Mouse (Mus musculus) thymus, adult 2 months (tissue): ENCODE results near the gene Grxcr1.

Source experiments
- CTCF ChIP-seq: fragments of 200-500 bp; IDR thresholded peaks from 2 replicates; pipeline ENCODE4 v1.5.1; 2012; ENCODE audit warnings: mild to moderate bottlenecking, control low read depth, low read length, moderate library complexity, borderline replicate concordance; ENCODE audit not compliant: control insufficient read depth, poor library complexity, insufficient read depth; ENCODE audit errors: extremely low read depth
- POLR2A ChIP-seq: fragments of 200-500 bp; IDR thresholded peaks from 2 replicates; pipeline ENCODE4 v1.6.1; 2012; ENCODE audit warnings: mild to moderate bottlenecking, low read length, control low read depth, moderate library complexity; ENCODE audit not compliant: control insufficient read depth, poor library complexity, insufficient read depth; ENCODE audit errors: extremely low read depth

- TF ChIP-seq CTCF (no peak), POLR2A (no peak)
These were observed 93.8 kb downstream of the Grxcr1 start for GRCm38 (mm10) chr5:68125478-68125877.
